In the genomic region with DNA sequence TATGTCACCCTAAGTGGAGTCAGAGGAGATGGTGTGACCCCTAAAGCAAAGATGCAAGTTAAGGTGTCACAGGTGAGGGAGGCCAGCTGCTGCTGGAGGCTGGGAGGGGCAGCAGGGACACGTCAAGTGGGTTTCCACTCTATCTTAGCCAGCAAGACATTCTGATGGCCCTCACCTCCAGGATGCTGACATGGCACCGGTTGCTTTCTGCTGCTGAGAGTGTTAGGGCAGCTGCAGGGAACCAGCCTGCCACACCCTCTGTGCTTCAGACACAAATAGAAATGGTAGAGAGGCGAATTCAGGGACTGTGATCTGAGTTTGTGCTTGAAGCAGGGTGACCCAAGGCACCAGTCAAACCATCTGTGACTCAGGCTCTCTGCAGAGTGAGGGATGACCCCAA, we compare ENCODE assay signal across 23 mouse cellular contexts. TPM values are rescaled to one million over a fixed set of nuclear protein-coding genes. Genes with fewer than 3 reads are reported as not detected.
"Had no signal": no experiment of that assay in that cellular context is flagged by ENCODE, and none has a peak within 500 bp of the region (broad histone marks: within the 10 kb centered on the region; RNA-seq: fewer than 3 reads in every experiment).

No protein-coding gene starts in this region.

- H3K9ac ChIP-seq: neural tube, embryonic 13.5 days; neural tube, embryonic 15.5 days; stomach, embryonic 15.5 days had no signal

- H3K36me3 ChIP-seq: neural tube, embryonic 13.5 days; neural tube, embryonic 15.5 days; stomach, embryonic 15.5 days had no signal

- H3K9me3 ChIP-seq: neural tube, embryonic 13.5 days; neural tube, embryonic 15.5 days; stomach, embryonic 15.5 days had no signal

- H3K4me1 ChIP-seq: neural tube, embryonic 13.5 days; stomach, embryonic 15.5 days had no signal

- H3K4me3 ChIP-seq: neural tube, embryonic 13.5 days; neural tube, embryonic 15.5 days; stomach, embryonic 15.5 days had no signal

- H3K27ac ChIP-seq: neural tube, embryonic 13.5 days; neural tube, embryonic 15.5 days; stomach, embryonic 15.5 days; stomach, postnatal 0 days had no signal

- H3K4me2 ChIP-seq: neural tube, embryonic 13.5 days; neural tube, embryonic 15.5 days; stomach, embryonic 15.5 days had no signal

- H3K27me3 ChIP-seq: stomach, embryonic 15.5 days had no signal

- DNase-seq: retina, postnatal 1 day; right cerebral cortex, adult 18-20 months; right cerebral cortex, postnatal 14 days; right cerebral cortex, postnatal 25 days; right cerebral cortex, postnatal 4 days; spleen, adult 18-20 months; thymus, adult 18-20 months; thymus, adult 2 months; thymus, postnatal 14 days; thymus, postnatal 25 days; thymus, postnatal 36 days; thymus, postnatal 4 days had no signal

RNA-seq across cellular contexts. Expression of gene Drd5, which starts 9.4 kb away (rescaled TPM):
- total RNA-seq: neutrophil, adult 5-6 weeks had no signal
- polyA plus RNA-seq: small intestine, adult 2 months; stomach, embryonic 14.5 days; stomach, embryonic 15.5 days; stomach, embryonic 16.5 days; stomach, postnatal 0 days; testis, adult 2 months; urinary bladder, adult 2 months had no signal

RNA-seq across cellular contexts. Expression of gene Otop1, which starts 34.0 kb away (rescaled TPM):
- total RNA-seq: neutrophil, adult 5-6 weeks had no signal
- polyA plus RNA-seq: neural tube, embryonic 13.5 days; neural tube, embryonic 14.5 days; small intestine, adult 2 months; stomach, embryonic 14.5 days; stomach, embryonic 15.5 days; stomach, embryonic 16.5 days had no signal
